In genomic region chr4:93184332-93184731, GRCm38 (mm10) we compare ENCODE assay signal across 21 mouse cellular contexts.
DNase-seq lines count a peak whose midpoint lies in the region; ATAC-seq and TF ChIP-seq lines count a peak whose summit lies in the region.
"Had no signal": no experiment of that assay in that cellular context is flagged by ENCODE, and none has a peak within 500 bp of the region (broad histone marks: within the 10 kb centered on the region; RNA-seq: fewer than 3 reads in every experiment).

No protein-coding gene starts in this region.

- no peak for TF ChIP-seq RAD21 in MEL (IDR thresholded peaks at IDR 0.05; ENCODE audit: low read depth, low read length)

- no peaks in the 10 kb centered on the region for H3K36me3 ChIP-seq in forebrain, embryonic 14.5 days (ENCODE audit: control insufficient read depth, insufficient read depth, low read length)
- no peaks in the 10 kb centered on the region for H3K36me3 ChIP-seq in forebrain, embryonic 13.5 days (ENCODE audit: poor library complexity, severe bottlenecking)
- no peaks in the 10 kb centered on the region for H3K36me3 ChIP-seq in midbrain, embryonic 14.5 days (ENCODE audit: control insufficient read depth, insufficient read depth, low read length)
- H3K36me3 ChIP-seq in midbrain, embryonic 11.5 days (ENCODE audit: control insufficient read depth, insufficient read depth, low read length), result no peaks in the 10 kb centered on the region
- H3K36me3 ChIP-seq in MEL (ENCODE audit: control insufficient read depth in 1 of 2, insufficient read depth in 2 of 2, low read length in 2 of 2), result no peaks in the 10 kb centered on the region
- H3K36me3 ChIP-seq: embryonic facial prominence, embryonic 13.5 days; G1E; heart, embryonic 12.5 days; hindbrain, embryonic 15.5 days had no signal

- intact Hi-C loops in left cerebral cortex, postnatal 25 days (cut with DNase I), result no loop called here

- no peak overlapping the region for H3K9ac ChIP-seq in forebrain, embryonic 14.5 days (ENCODE audit: low read length)
- no peak overlapping the region for H3K9ac ChIP-seq in forebrain, embryonic 13.5 days
- no peak overlapping the region for H3K9ac ChIP-seq in midbrain, embryonic 14.5 days (replicated peaks; ENCODE audit: low read length)
- H3K9ac ChIP-seq in midbrain, embryonic 11.5 days (ENCODE audit: low read length), result no peak overlapping the region
- H3K9ac ChIP-seq in MEL (ENCODE audit: control insufficient read depth, low read depth, low read length, poor library complexity, severe bottlenecking), result no peak overlapping the region
- H3K9ac ChIP-seq: embryonic facial prominence, embryonic 13.5 days; heart, embryonic 12.5 days; hindbrain, embryonic 15.5 days had no signal

- no peak overlapping the region for H3K4me3 ChIP-seq in forebrain, embryonic 14.5 days (ENCODE audit: low read depth, low read length)
- no peak overlapping the region for H3K4me3 ChIP-seq in forebrain, embryonic 13.5 days
- no peak overlapping the region for H3K4me3 ChIP-seq in midbrain, embryonic 14.5 days (replicated peaks; ENCODE audit: low read depth, low read length)
- no peak overlapping the region for H3K4me3 ChIP-seq in midbrain, embryonic 11.5 days (ENCODE audit: low read depth, low read length)
- H3K4me3 ChIP-seq in MEL (ENCODE audit: control insufficient read depth in 1 of 2, insufficient read depth in 1 of 2, low read depth in 2 of 2, low read length in 2 of 2), result no peak overlapping the region
- H3K4me3 ChIP-seq: embryonic facial prominence, embryonic 13.5 days; gastrocnemius, adult 2 months; heart, embryonic 12.5 days; hindbrain, embryonic 15.5 days had no signal

- H3K9me3 ChIP-seq in forebrain, embryonic 14.5 days (replicated peaks; ENCODE audit: control insufficient read depth, low read length), result no peaks in the 10 kb centered on the region
- H3K9me3 ChIP-seq in forebrain, embryonic 13.5 days (replicated peaks), result 0 out of 2 replicates have a peak, but pooled peaks cover 4% of the 10 kb centered on the region
- H3K9me3 ChIP-seq in midbrain, embryonic 14.5 days (ENCODE audit: control insufficient read depth, low read length), result no peaks in the 10 kb centered on the region
- H3K9me3 ChIP-seq in midbrain, embryonic 11.5 days (ENCODE audit: control insufficient read depth, low read length), result no peaks in the 10 kb centered on the region
- H3K9me3 ChIP-seq in MEL (replicated peaks; ENCODE audit: insufficient read depth, low read length), result no peaks in the 10 kb centered on the region
- H3K9me3 ChIP-seq: embryonic facial prominence, embryonic 13.5 days; G1E; heart, embryonic 12.5 days; hindbrain, embryonic 15.5 days had no signal

- H3K4me2 ChIP-seq in forebrain, embryonic 14.5 days (ENCODE audit: low read length), result no peak overlapping the region
- H3K4me2 ChIP-seq in forebrain, embryonic 13.5 days, result no peak overlapping the region
- H3K4me2 ChIP-seq in midbrain, embryonic 14.5 days (ENCODE audit: low read length), result no peak overlapping the region
- H3K4me2 ChIP-seq in midbrain, embryonic 11.5 days, result no peak overlapping the region
- H3K4me2 ChIP-seq: embryonic facial prominence, embryonic 13.5 days; heart, embryonic 12.5 days; hindbrain, embryonic 15.5 days had no signal

- no peak for TF ChIP-seq EP300 in MEL (IDR thresholded peaks at IDR 0.05; ENCODE audit: low read depth in 1 of 2, low read length in 2 of 2)

- DNase-seq in forebrain, embryonic 14.5 days (ENCODE audit: low spot score), result peak; percentile 12
- peak; percentile 16 for DNase-seq in midbrain, embryonic 14.5 days
- no peak for DNase-seq in midbrain, embryonic 11.5 days (ENCODE audit: low spot score, missing footprints)
- DNase-seq in MEL (ENCODE audit: low read depth, low spot score), result peak; percentile 17
- DNase-seq in ZHBTc4 (ENCODE audit: low read depth, low spot score), result peak; percentile 2
- DNase-seq in left cerebral cortex, postnatal 25 days (ENCODE audit: low spot score in 2 of 2), result no peak
- DNase-seq in thymus, postnatal 4 days, result no peak
- DNase-seq: adrenal gland, adult 2 months; B cell, adult 2 months; cerebellum, adult 18-20 months; cerebellum, adult 9-11 months; cerebellum, postnatal 36 days; gastrocnemius, adult 2 months; gastrocnemius, postnatal 25 days had no signal

- 52% methylated on average over 3 of the region's 3 CpGs for WGBS in forebrain, embryonic 14.5 days
- 34% methylated on average over 3 of the region's 3 CpGs for whole genome bisulfite sequencing in forebrain, embryonic 13.5 days
- WGBS in midbrain, embryonic 14.5 days, result 50% methylated on average over 3 of the region's 3 CpGs
- 34% methylated on average over 3 of the region's 3 CpGs for WGBS in midbrain, embryonic 11.5 days

- no peaks in the 10 kb centered on the region for H3K27me3 ChIP-seq in forebrain, embryonic 14.5 days (replicated peaks; ENCODE audit: control insufficient read depth, insufficient read depth, low read length)
- H3K27me3 ChIP-seq in forebrain, embryonic 13.5 days, result no peaks in the 10 kb centered on the region
- H3K27me3 ChIP-seq in midbrain, embryonic 14.5 days (ENCODE audit: control insufficient read depth, insufficient read depth, low read length), result no peaks in the 10 kb centered on the region
- no peaks in the 10 kb centered on the region for H3K27me3 ChIP-seq in midbrain, embryonic 11.5 days (ENCODE audit: control insufficient read depth, insufficient read depth, low read length)
- H3K27me3 ChIP-seq in MEL (ENCODE audit: control insufficient read depth in 1 of 2, insufficient read depth in 2 of 2, low read length in 2 of 2), result no peaks in the 10 kb centered on the region
- H3K27me3 ChIP-seq: embryonic facial prominence, embryonic 13.5 days; heart, embryonic 12.5 days; hindbrain, embryonic 15.5 days; Patski had no signal

- no peak for TF ChIP-seq POLR2A in MEL (IDR thresholded peaks at IDR 0.05; ENCODE audit: control insufficient read depth in 1 of 2, insufficient read depth in 1 of 2, low read depth in 1 of 2, low read length in 2 of 2, poor library complexity in 1 of 2)

- TF ChIP-seq CTCF in MEL (IDR thresholded peaks at IDR 0.05 in 2 of 3, conservative IDR thresholded peaks at IDR 0.05 in 1 of 3; ENCODE audit: control insufficient read depth in 1 of 3, insufficient read depth in 1 of 3, low read depth in 2 of 3, low read length in 3 of 3, poor library complexity in 1 of 3, severe bottlenecking in 1 of 3), result no peak

- no peaks in the 10 kb centered on the region for H3K4me1 ChIP-seq in forebrain, embryonic 14.5 days (ENCODE audit: control insufficient read depth, insufficient read depth, low read length)
- H3K4me1 ChIP-seq in forebrain, embryonic 13.5 days, result peaks cover 7% of the 10 kb centered on the region; the same call in 1 of the 2 replicates
- no peaks in the 10 kb centered on the region for H3K4me1 ChIP-seq in midbrain, embryonic 14.5 days (ENCODE audit: control insufficient read depth, insufficient read depth, low read length)
- H3K4me1 ChIP-seq in midbrain, embryonic 11.5 days (ENCODE audit: control insufficient read depth, insufficient read depth, low read length), result no peaks in the 10 kb centered on the region
- H3K4me1 ChIP-seq in MEL (ENCODE audit: control insufficient read depth in 1 of 2, insufficient read depth in 2 of 2, low read length in 2 of 2), result no peaks in the 10 kb centered on the region
- H3K4me1 ChIP-seq: embryonic facial prominence, embryonic 13.5 days; heart, embryonic 12.5 days; hindbrain, embryonic 15.5 days had no signal

- H3K27ac ChIP-seq in forebrain, embryonic 14.5 days (ENCODE audit: low read depth, low read length), result no peak overlapping the region
- no peak overlapping the region for H3K27ac ChIP-seq in forebrain, embryonic 13.5 days
- H3K27ac ChIP-seq in midbrain, embryonic 14.5 days (replicated peaks; ENCODE audit: low read depth, low read length), result no peak overlapping the region
- H3K27ac ChIP-seq in midbrain, embryonic 11.5 days (ENCODE audit: low read depth, low read length), result no peak overlapping the region
- H3K27ac ChIP-seq in MEL (ENCODE audit: control insufficient read depth, low read depth, low read length), result no peak overlapping the region
- H3K27ac ChIP-seq: embryonic facial prominence, embryonic 13.5 days; gastrocnemius, adult 2 months; hindbrain, embryonic 15.5 days had no signal

- no peaks in the 10 kb centered on the region for H3K79me2 ChIP-seq in MEL (ENCODE audit: control insufficient read depth, insufficient read depth, low read length, poor library complexity)

- peak; percentile 37; the same call in 1 of the 2 replicates for ATAC-seq in forebrain, embryonic 14.5 days
- no peak for ATAC-seq in forebrain, embryonic 13.5 days
- ATAC-seq in midbrain, embryonic 14.5 days (ENCODE audit: low FRiP score, low TSS enrichment), result no peak
- no peak for ATAC-seq in midbrain, embryonic 11.5 days (ENCODE audit: low FRiP score)
- ATAC-seq: CD4-positive, CD25-positive, alpha-beta regulatory T cell, adult 4 months; Patski had no signal

TF ChIP-seq in MEL, 35 proteins besides CTCF, POLR2A, EP300 and RAD21:
- TF ChIP-seq MAFK (IDR thresholded peaks at IDR 0.05; ENCODE audit: borderline replicate concordance, low read depth, low read length) (no peak), BHLHE40 (IDR thresholded peaks at IDR 0.05; ENCODE audit: borderline replicate concordance, low read depth, low read length) (no peak), MXI1 (IDR thresholded peaks at IDR 0.05; ENCODE audit: low read depth, low read length) (no peak), ZMIZ1 (IDR thresholded peaks at IDR 0.05; ENCODE audit: low read depth, low read length) (no peak)

Comparison
In these comparisons a context has a peak if more than half of its experiments do, and no peak if none do; other contexts are left out.
1. DNase-seq: peak in forebrain, embryonic 14.5 days (single experiment), midbrain, embryonic 14.5 days (single experiment), MEL (single experiment) and ZHBTc4 (single experiment); none in midbrain, embryonic 11.5 days (single experiment), left cerebral cortex, postnatal 25 days (0 of 2) and thymus, postnatal 4 days (single experiment).